ENCODE assay signal across 16 mouse cellular contexts in the genomic region with DNA sequence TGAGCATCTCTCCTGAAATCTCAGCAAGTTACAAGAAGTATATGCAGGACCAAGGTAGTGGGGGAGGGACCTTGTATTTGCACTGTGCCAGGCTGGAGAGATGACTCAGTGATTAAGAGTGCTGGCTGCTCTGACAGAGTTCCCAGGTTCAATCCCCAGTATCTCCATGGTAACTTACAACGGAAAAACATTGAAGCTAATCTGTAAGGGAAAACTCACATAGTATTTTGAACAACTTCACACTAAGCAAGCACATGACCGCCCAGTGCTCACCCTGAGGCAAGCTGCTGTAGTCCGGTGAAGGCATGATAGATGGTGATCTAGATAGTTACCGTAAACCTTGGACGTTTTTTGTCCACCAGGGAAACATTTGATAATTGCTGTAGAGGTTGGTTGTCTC.
"Had no signal": no experiment of that assay in that cellular context is flagged by ENCODE, and none has a peak within 500 bp of the region (broad histone marks: within the 10 kb centered on the region; RNA-seq: fewer than 3 reads in every experiment).

No protein-coding gene starts in this region.

- H3K9me3 ChIP-seq: lung, embryonic 15.5 days; megakaryocyte, embryonic 14.5 days; midbrain, embryonic 13.5 days; midbrain, embryonic 15.5 days; neural tube, embryonic 12.5 days; stomach, embryonic 15.5 days had no signal

- ATAC-seq: lung, postnatal 0 days; midbrain, embryonic 13.5 days; midbrain, embryonic 15.5 days had no signal

- H3K4me1 ChIP-seq: lung, embryonic 15.5 days; midbrain, embryonic 13.5 days; midbrain, embryonic 15.5 days; neural tube, embryonic 12.5 days; stomach, embryonic 15.5 days had no signal

- DNase-seq: lung, adult 2 months; lung, postnatal 14 days; lung, postnatal 36 days; right cerebral cortex, postnatal 14 days; thymus, adult 18-20 months; thymus, postnatal 14 days; thymus, postnatal 36 days had no signal

- H3K27ac ChIP-seq: lung, embryonic 15.5 days; macrophage; midbrain, embryonic 13.5 days; midbrain, embryonic 15.5 days; neural tube, embryonic 12.5 days; stomach, embryonic 15.5 days had no signal

- H3K27me3 ChIP-seq: lung, embryonic 15.5 days; megakaryocyte, embryonic 14.5 days; midbrain, embryonic 13.5 days; midbrain, embryonic 15.5 days; neural tube, embryonic 12.5 days; stomach, embryonic 15.5 days had no signal

- H3K36me3 ChIP-seq: lung, embryonic 15.5 days; midbrain, embryonic 13.5 days; midbrain, embryonic 15.5 days; neural tube, embryonic 12.5 days; stomach, embryonic 15.5 days had no signal

- H3K9ac ChIP-seq: lung, embryonic 15.5 days; midbrain, embryonic 13.5 days; midbrain, embryonic 15.5 days; neural tube, embryonic 12.5 days; stomach, embryonic 15.5 days had no signal

- H3K4me2 ChIP-seq: lung, embryonic 15.5 days; midbrain, embryonic 11.5 days; midbrain, embryonic 13.5 days; midbrain, embryonic 15.5 days; neural tube, embryonic 12.5 days; stomach, embryonic 15.5 days had no signal

- H3K4me3 ChIP-seq: lung, embryonic 15.5 days; megakaryocyte, embryonic 14.5 days; midbrain, embryonic 13.5 days; midbrain, embryonic 15.5 days; neural tube, embryonic 12.5 days; stomach, embryonic 15.5 days had no signal
